Mouse (Mus musculus) gastrocnemius, postnatal 4 days (tissue): ENCODE data around the gene Axdnd1. TPM values are rescaled to one million over a fixed set of nuclear protein-coding genes. Genes with fewer than 3 reads are reported as not detected.
"Not testable (repeated sequence)": the region's sequence is repeated elsewhere in the genome, so short reads cannot be mapped to it uniquely, and the experiment has no call there.

ENCODE experiments used
- DNase-seq, 2 experiments: peaks; one replicate each; pipeline ENCODE4 v3.0.0; 2021 to 2022; ENCODE audit warnings: low spot score in 2 of 2, mixed read lengths in 2 of 2
- total RNA-seq, 2 experiments: library from RNA; stranded (reverse); gene quantifications; 2 replicates each; pipeline ENCODE4 v1.2.3; 2021

The Axdnd1 gene
- total RNA-seq, 2 experiments from 2014 or later = 0.21 to 0.61 TPM

- DNase-seq = no peak
Measured at GRCm38 (mm10) chr1:156437726-156438125, 16.8 kb upstream of the Axdnd1 start.

- no peak for DNase-seq
Measured at GRCm38 (mm10) chr1:156437016-156437708, 16.2 kb upstream of the Axdnd1 start.

- no peak for DNase-seq
Measured at GRCm38 (mm10) chr1:156433497-156433896, 12.5 kb upstream of the Axdnd1 start.

- DNase-seq = no peak
Measured at GRCm38 (mm10) chr1:156432498-156432897, 11.5 kb upstream of the Axdnd1 start.

GRCm38 (mm10) chr1:156428434-156428833 is 7.5 kb upstream of the Axdnd1 start:
- DNase-seq = no peak

GRCm38 (mm10) chr1:156425746-156426145 is 4.8 kb upstream of the Axdnd1 start:
- DNase-seq = no peak

- DNase-seq = no peak
Measured at GRCm38 (mm10) chr1:156424054-156424453, 3.1 kb upstream of the Axdnd1 start.

GRCm38 (mm10) chr1:156423493-156423892 is 2.5 kb upstream of the Axdnd1 start:
- DNase-seq = no peak

GRCm38 (mm10) chr1:156422856-156423255 is 1.9 kb upstream of the Axdnd1 start:
- DNase-seq = no peak

GRCm38 (mm10) chr1:156418170-156418569 is 2.8 kb downstream of the Axdnd1 start:
- DNase-seq = no peak

GRCm38 (mm10) chr1:156408521-156408920 is 12.4 kb downstream of the Axdnd1 start:
- no peak for DNase-seq

GRCm38 (mm10) chr1:156408004-156408403 is 13.0 kb downstream of the Axdnd1 start:
- no peak for DNase-seq

- no peak for DNase-seq
Measured at GRCm38 (mm10) chr1:156403251-156403650, 17.7 kb downstream of the Axdnd1 start.

GRCm38 (mm10) chr1:156402491-156402890 is 18.5 kb downstream of the Axdnd1 start:
- no peak for DNase-seq

- DNase-seq = not testable (repeated sequence)
Measured at GRCm38 (mm10) chr1:156400159-156400558, 20.8 kb downstream of the Axdnd1 start.

- no peak for DNase-seq
Measured at GRCm38 (mm10) chr1:156393148-156393547, 27.8 kb downstream of the Axdnd1 start.

- no peak for DNase-seq
Measured at GRCm38 (mm10) chr1:156386880-156387279, 34.1 kb downstream of the Axdnd1 start.

GRCm38 (mm10) chr1:156386232-156386631 is 34.7 kb downstream of the Axdnd1 start:
- DNase-seq = no peak

GRCm38 (mm10) chr1:156381217-156381616 is 39.7 kb downstream of the Axdnd1 start:
- DNase-seq = no peak

GRCm38 (mm10) chr1:156365740-156366139 is 55.2 kb downstream of the Axdnd1 start, which contains the start of gene Gm2000:
Gene Gm2000 (plus strand): TSS chr1:156366040.
- DNase-seq = no peak

- no peak for DNase-seq
Measured at GRCm38 (mm10) chr1:156352466-156352865, 68.5 kb downstream of the Axdnd1 start.

- no peak for DNase-seq
Measured at GRCm38 (mm10) chr1:156350441-156350840, 70.5 kb downstream of the Axdnd1 start.

GRCm38 (mm10) chr1:156349031-156349430 is 71.9 kb downstream of the Axdnd1 start:
- no peak for DNase-seq
